Mouse (Mus musculus) fibroblast of lung, adult 2 months (primary cell): ENCODE measurements around the gene Tmem54.

Experiments used
- DNase-seq: peaks from one replicate; pipeline ENCODE4 v3.0.0-alpha.2; 2011; ENCODE audit warnings: low read depth

The Tmem54 gene

DNA sequence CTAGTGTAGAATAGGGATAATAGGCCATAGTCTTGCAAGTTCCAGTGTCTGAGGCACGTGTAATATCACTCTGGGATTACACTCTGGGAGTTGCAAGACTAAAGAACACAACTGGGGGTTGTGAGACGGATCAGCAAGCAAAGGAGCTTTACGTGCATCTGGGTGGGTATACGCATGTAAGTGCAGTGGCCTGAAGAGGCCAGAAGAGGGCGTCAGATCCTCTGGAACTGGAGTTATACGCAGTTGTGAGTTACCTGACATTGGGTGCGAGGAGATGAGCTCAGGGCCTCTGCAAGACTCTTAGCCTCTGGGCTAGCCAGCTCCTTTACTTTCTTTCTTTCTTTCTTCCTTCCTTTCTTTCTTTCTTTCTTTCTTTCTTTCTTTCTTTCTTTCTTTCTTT is 8.3 kb upstream of the Tmem54 start:
- no peak for DNase-seq

DNA sequence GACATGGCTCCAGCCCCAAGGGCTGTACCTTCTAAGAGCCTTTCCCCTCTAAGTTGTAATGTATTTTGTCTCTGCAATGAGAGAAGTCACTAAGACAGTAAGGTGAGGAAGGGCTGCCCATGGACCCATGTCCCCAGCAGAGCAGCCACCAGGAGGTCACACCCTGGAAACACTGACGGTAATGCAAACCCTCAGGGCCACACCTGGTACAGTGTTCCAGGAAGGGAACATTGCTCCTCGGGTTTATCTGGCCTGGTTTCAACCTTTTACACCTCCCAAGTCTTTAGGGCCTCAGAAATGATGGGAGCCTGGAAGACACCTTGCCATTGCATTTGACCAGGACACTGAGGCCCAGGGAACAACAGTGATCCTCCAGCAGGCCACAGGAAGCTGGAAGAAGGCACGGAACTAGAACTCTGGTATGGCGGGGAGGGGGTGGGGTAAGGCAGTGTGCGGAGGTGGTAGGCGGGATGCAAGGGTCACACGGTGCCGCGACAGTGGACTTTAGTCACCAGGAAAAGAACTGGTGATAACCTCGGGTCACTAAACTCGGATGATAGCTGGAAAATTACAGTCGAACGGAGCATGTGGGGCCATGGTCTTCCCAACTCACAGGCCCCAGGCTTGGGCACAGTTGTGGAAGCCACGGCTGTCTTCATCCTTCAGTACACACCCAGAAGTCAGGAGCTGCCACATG is 3.1 kb upstream of the Tmem54 start:
- DNase-seq: no peak

DNA sequence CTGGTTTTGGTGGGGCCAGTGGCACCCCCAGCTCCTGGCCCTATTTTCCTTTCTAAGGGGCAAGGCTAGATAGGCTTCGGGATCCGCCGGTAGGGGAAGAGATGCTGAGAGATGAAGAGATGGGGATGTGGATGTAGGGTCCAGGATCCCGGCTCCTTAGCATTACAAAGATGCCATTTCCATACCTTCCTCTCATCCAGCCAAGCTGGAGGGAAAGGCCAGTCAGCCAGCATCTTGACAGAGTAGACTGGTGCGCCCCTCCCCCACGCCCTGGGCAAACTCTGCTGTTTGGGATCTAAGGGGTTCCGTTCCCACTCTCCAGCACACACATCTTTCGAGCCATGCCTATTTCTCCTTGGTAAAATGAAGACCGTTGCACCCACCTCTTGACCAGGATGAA is 725 bp downstream of the Tmem54 start:
- DNase-seq: no peak

DNA sequence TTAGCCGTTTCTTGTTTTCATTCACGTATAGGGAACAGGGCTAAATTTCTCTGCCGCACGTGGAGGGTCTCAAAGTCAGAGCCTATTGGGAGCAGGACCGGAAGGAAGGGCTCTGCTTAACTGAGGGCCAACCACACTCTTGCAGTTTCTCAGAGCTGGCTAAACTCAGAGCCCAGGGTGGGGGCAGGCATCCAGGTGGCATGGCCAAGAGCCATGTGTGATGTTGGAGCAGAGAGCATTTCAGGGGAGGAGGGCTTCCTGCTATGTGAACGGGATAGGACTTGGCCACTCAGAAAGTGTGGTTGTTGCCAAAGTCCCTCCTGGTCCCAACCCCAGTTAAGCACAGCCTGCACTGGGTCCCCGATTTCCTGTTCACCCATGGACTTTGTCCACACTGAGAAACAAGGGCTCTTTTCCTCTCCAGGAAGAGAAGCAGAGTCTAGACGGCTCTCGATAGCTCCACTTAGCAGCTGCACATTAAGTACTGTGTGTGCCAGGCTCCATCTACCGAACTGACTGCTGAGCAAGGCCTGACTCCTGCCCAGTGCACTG is 2.1 kb downstream of the Tmem54 start:
- DNase-seq: no peak

DNA sequence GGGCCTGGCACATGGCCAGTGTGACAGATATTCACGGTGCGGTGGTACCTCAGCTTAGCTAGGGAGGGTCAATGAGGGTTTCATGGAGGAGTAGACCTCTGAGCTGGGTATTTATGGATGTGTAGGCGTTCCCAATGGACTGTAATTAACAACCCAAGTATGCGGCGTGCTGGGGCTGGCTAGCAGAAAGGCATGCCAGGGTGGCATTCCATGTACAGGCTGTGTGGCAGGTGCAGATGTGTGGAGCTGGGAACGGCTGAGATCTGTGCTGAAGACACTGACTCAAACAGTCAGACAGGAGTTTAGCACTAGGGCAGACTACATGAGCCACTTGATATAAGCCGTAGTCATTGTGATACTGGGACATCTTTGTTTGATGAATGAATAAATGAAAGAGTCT is 3.3 kb downstream of the Tmem54 start:
- DNase-seq: no peak

DNA sequence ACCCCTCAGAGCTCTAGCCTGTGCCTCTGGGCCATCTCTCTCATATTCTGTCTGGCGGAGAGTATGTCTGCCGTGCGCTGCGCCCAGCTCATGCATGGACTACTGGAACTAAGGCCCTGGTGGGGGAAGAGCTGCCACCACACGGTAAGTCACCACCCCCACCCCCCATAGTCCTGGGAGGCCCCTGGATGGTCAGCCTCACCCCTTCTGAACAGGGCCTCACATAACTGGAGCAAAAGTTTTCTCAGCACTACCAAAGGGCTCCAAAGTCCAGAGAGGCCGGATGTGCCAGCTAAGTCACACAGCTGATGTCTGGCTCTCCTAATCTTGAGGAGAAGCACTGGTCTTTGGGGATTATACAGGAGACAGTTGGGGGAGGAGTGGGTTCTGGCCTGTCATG is 5.5 kb downstream of the Tmem54 start:
- DNase-seq: no peak

DNA sequence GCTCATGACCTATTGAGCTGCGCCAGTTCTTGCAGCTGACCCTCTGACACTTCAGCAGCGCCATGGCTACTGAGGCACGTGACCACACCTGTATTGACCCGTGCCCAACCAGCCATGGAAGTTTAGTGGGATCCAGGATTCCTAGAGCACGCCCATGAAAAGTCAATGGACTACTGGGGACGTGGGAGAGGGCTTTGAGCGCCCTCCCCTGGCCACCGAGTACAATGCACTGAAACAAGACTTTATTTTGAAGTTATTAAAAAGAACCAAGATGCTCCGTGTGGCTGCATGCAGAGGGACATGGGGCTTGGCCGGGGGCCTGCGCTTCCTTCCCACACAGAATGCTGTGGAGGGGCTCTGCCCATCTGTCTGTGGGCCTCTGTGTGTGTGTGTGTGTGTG is 6.0 kb downstream of the Tmem54 start:
- DNase-seq: no peak

DNA sequence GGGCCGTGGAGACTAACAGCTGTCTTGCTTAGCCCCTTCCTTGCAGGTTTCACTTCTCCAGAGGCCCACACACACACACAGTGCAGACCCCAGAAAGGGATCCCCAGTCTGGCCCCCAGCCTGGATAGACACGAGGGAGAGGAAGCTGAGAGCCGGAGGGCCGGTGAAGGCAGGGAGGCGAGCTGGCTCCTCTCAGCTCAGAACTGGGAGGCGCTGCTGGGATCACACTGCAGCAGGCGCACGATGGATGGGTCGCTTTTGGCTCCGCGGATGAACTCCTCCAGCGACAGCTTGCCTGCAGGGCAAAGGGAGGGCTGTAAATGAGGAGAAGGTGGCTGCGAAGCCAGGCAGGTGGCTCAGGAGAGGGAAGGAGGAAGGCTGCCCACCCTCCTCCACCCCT is 6.9 kb downstream of the Tmem54 start:
- DNase-seq: no peak

DNA sequence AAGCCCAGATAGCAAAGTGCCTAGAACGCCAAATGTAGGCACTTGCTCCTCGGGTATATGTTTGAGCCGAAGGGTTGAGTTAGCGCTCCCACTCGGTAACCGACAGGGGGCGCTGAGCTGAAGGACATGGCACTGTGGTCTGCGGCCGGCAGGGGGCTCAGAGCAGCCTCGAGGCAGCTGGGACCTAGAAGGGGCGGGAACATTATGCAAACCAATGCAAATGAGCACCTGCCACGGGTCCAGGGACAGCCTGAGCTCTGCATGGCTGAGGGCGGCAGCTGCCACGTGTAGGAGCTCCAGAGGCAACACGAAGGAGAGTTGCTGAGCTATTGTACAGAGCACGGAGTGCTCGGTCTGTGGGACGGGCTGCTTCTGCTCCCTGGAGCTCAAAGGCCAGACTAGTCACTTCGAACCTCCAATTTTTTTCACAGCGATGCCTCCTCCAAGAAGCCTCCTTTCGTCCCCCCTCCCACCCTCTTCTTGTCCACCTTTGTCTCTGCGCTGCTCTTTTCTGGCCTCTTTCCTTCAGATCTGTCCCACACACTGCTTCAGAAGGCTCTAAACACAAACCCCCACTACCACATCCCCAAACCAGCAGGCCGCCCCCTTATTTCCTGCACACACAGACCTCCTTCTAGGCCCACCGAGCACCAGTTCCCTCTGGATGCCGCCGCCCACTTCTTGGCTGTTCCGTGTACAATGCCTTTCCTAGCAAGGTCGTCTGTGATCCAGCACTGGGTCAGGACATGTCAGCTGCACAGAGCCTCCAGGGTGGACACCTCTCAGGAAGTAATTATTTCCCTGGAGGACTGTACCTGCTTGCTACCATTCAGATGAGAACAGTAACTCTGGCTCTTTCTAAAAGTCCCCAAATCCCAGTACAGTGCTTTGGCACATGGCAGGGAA is 8.0 kb downstream of the Tmem54 start:
- no peak for DNase-seq

DNA sequence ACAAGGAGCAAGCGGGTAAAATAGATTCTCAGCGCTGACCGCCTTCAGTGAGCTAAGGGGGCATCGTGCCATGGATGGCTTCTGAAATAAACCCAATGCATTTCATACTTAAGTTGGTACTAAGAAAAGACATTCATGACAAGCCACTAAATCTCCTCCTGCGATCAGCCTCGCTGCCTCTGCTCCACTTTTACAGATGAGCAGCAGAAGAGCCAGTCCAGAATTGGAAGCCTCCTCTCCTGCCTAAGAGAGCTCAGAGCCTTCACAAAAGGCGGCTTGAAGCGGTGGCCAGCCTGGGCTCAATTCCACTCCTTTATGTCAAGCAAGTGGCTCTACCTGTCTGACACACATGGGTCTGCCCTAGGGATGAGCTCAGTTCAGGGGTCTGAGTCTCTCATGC is 11.4 kb downstream of the Tmem54 start:
- no peak for DNase-seq

DNA sequence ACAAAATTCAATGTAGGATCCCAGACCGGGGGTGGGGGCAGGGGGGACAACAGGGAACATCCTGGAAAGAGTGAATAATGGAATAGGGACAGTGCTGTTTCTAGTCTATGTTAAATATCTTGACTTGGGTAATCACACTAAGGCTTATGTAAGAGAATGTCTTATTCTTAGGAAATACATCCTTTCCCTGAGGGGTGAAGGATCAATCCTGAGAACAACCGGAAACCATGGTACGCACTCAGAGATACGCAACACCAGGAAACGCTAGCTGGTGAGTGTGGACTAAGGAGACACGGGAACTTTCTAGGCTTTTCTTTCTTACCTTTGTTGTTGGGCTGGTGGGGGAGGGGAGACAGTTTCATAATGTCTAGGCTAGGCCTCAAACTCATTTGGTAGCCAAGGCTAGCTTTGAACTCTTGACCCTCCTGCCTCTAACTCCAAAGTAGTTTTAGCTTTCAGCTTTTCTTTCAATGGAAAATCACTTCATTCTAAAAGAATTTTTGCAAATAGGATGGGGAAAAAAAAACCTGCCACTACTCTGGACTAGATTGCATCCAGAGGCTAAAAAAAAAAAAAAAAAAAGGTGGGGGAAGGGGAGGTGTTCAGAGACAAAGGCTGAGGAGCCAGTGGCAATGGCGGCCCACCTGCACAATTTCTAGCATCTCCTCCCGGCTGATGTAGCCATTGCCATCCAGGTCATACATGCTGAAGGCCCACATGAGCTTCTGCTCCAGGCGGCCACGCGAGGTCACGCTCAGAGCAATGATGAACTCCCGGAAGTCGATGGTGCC is 12.6 kb downstream of the Tmem54 start:
- DNase-seq: no peak

DNA sequence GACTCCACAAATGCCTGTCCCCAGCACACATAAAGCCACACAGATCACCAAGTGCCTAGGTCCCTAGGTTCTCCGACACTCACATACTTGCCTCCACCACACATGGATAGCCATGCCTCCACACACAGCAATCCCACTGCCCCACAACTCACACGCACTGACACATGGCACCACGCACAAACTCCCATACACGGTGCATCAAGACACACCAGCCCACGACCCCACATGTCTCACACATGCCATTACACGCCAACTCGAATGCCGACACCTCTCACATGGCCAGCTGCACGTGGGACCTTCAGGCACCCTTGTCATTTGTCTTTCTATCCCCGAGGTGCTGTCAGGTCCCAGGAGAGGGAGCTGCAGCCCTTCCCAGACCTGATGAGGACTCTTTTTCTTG is 14.4 kb downstream of the Tmem54 start:
- no peak for DNase-seq

DNA sequence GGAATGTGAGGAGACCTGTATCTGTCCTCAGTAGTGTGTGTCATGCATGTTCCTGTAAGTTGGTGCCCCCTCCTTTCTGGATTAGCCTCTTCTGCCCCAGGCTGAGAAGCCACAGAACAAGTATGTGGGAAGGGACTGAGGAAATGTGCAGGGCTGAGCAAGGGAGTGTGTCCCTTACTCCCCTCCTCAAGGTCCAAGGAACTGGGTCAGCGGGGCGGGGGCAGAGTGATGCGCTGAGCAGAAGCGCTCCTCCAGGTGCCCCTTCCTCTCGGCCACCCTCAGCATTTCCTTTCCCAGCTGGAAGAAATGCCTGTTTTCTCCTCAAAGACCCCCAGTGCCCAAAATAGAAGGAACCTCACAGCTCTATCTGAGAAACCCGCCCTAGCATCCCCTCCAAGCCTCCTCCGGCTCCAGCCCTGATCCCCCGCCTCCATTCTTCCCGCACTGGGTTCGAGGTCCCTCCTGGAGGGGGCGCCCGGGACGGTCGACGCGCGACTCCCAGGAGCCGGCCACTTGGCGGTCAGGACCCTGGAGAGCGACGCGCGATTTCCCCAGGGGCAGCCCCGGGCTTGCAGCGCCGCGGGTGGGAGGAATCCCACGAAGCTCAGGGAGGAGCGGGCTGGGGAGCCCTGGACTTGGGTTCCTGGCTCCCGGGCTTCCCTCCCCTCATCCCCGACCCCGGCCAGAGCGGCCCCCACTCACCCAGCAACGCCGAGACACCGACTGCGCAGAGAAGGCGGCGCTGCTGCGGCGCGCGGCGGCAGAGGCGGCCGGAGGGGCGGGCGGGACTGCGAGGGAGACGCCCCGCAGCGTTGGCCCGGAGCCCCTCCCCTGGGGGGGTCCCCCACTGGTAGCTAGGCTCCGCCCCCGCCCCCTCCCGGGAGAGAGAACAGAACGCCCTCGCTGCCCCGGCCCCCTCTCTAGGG is 15.4 kb downstream of the Tmem54 start:
- DNase-seq: no peak

DNA sequence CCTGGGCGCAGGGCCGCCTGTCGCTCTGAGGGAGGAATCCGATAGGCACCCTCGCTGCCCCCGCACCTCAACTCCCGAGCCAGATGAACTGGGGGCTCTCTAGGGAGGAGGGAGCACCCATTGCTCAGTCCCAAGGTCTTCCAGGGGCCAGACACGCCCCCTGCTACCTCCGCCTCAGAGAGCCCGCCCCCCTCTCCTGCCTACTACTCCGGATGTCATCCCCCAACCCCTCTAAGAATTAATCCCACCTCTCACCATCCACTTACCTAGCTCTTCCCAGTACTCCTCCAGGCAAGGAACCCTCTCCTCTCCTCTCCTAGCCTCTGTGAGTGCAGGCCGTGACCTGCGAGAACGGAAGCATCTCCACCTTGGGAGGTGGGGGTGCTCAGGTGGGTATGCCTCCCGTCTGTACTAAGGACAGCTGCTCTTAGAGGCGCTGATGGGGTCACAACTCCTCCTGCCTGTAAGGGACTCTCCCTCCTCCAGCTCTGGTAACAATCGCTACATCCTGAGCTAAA is 16.3 kb downstream of the Tmem54 start, which contains the start of gene Hpca:
Gene Hpca, minus strand, starts transcription at position 468 of the 518 bp plus-strand sequence.
- no peak for DNase-seq

DNA sequence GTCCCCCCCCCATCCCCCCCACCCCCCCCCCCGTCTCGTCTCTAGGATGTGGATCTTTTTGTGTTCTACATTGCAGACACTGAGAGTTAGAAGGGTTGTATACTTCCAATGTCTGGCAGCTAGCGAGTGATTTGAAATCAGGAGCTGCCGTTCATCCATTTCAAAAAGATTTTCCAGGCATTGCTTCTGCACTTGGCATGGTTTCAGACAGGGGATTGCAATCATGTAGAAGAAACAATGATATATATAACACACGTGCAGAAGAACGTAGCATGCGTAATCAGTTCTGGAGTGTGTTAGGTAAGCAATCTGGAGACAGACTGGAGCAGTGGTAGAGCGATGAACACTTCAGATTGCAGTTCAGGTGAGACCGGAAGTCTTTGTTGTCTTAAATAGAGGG is 16.8 kb downstream of the Tmem54 start:
- DNase-seq: no peak

DNA sequence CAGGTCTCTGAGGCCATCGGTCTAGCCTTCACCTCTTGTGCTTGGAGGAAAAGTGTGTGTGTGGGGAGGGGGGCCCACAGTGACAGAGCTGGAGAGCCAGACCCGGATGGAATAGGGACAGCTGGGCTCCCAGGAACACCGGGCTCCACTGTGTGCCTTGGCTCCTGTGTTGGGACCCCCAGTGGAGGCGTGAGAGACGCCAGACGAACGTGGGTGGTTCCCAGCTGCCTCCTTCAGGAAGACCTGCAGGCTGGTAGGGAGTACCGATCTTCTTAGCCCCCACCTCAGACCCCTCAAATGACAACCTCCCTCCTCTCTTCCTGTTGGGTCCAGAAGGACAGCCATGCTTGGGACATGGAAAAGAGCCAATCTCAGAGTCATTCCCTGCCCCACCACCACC is 17.4 kb downstream of the Tmem54 start:
- no peak for DNase-seq

DNA sequence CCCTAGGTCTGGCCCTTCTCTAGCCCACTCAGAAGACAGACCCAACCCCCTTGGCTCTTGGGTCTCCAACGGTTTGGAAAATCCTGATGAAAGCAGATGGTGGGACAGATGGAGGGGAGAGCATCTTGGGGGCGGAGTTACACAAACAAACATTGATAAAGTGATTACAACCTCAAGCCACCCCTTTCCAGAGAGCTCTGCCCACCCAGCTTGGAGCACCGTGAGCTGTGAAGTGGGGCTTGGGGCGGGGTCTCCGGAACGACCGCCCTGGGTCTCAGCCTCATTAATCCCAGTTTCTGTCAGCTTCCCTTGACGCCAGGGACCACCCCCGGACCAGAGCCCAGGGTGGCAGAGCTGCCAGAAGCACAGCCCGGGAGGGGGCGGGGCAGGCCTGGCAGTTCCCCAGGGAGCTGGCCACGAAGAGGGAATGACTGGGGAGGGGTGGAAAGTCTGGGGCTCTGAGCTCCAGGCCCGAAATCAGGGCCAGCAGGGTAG is 19.4 kb downstream of the Tmem54 start:
- no peak for DNase-seq

DNA sequence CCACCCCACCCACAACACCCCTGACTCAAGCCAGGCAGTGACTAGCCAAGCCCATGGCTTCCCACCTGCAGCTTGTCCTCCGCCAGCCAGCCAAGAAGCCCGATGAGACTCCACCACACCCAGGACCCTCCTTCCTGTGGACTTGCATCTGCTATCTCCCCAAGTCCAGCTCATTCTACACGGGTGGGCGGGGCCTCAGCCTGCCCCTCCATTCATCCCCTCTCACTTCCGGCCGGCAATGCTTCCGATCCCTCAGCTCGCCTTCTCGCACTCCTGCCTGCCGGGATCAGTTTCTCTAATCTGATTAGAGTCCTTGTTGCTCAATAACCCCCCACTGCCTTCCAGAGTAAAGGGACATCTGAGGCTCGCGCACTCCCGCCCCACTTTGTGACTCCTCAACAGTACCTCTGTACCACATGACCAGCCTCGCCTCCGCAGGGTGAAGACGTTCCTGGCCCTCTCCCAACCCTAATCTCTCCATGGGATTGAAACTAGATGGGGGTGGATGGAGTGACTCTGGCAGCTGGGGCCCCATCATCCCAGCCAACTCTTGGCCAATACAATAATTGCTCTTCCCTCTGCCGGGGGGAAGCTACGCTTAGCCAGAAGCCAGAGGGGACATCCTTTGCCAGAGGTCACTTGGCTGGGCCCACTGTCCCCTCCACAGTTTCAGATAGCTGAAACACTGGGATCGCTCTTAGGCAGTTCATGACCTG is 20.5 kb downstream of the Tmem54 start:
- no peak for DNase-seq

DNA sequence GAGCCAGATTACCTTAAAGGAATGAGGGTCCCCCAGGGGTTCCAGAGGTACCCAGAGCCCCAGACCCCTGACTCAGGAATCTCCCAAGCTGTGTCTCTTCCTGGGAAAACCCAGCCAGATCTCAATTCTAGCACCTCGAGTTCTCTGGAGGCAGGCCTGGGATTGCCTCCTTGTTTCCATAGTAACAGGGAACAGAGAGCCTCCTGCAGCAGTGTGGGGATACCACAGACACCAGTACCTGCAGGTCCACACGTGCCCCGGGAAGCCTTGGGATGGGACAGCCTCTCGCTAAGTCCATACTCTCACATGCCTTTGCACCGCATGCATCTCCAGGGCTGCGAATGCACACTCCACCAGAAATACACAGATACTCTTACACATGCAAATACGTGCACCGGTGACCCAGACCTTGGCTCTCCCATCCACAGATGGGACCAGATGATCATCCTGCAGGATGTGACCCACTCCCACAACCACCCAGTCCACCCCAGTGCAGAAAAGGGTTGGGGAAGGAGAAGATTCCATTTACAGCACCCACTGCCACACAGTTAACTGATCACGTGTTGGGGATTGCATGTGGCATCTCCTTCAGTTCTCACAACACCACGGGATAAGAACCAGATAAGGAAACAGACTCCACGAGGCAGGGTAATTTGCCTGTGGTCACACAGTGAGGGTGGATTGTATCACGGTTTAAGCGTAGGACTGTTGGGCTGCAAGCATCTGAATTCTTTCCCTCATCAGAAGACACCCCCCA is 23.4 kb downstream of the Tmem54 start:
- no peak for DNase-seq
